Mouse (Mus musculus) ES-Bruce4 (cell line): ENCODE measurements around the gene Gm10197.

Experiments used
- CTCF ChIP-seq: IDR thresholded peaks from one replicate; pipeline ENCODE4 v1.8.1; 2011; ENCODE audit warnings: low read depth, low read length
- EP300 ChIP-seq: IDR thresholded peaks from 2 replicates; pipeline ENCODE4 v1.6.1; 2011; ENCODE audit warnings: low read depth, low read length; ENCODE audit not compliant: insufficient read depth
- POLR2A ChIP-seq: IDR thresholded peaks from one replicate; pipeline ENCODE4 v1.8.1; 2011; ENCODE audit warnings: low read length; ENCODE audit not compliant: insufficient read depth

- TF ChIP-seq POLR2A = peak; percentile 64
- no peak for TF ChIP-seq CTCF
- TF ChIP-seq EP300 = peak; percentile 75; the same call in 1 of the 2 replicates
Measured at GRCm38 (mm10) chr19:53390495-53391007, 19.0 kb upstream of the Gm10197 start, which contains the start of gene Smndc1.
